ENCODE assay signal across 7 mouse cellular contexts in the genomic region with DNA sequence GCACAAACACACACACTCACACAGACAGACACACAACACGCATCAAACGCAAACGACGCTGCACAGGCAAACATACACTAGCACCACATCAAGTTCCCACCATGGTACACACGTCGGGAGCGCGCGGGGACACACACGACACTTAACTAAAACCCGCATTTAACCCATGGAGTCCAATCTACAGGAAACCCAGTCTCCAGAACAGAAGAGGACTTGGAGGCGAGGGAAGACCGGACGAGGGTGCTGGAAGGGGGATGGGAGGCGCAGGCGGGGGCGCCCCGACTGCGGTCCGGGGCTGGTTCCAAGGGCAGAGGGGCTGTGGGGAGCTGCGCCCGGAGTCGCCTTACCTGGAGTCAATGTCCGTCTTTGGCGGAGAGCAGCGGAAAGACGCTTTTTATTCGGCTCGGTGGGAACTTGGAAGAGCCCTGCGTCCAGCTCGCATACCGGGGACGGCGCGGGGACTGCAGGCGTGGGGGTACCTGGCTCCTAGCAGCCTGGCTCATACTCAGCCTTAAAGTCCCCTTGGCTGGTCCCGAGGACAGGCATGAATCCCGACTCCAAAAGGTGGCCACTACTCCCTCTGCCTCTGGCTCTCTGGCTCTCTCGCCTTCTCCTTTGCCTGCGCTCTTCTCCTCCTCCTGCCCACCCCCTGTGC. TPM values are rescaled to one million over a fixed set of nuclear protein-coding genes. Genes with fewer than 3 reads are reported as not detected.
DNase-seq lines count a peak whose midpoint lies in the region; ATAC-seq lines count a peak whose summit lies in the region.

No protein-coding gene starts in this region.

- no peaks in the 10 kb centered on the region for H3K9me3 ChIP-seq in embryonic facial prominence, embryonic 10.5 days
- no peaks in the 10 kb centered on the region for H3K9me3 ChIP-seq in hindbrain, embryonic 10.5 days
- H3K9me3 ChIP-seq in midbrain, embryonic 14.5 days (ENCODE audit: control insufficient read depth, low read length), result no peaks in the 10 kb centered on the region

- peak overlapping the region; percentile 75 for H3K4me2 ChIP-seq in midbrain, embryonic 14.5 days (ENCODE audit: low read length)

- H3K9ac ChIP-seq in midbrain, embryonic 14.5 days (replicated peaks; ENCODE audit: low read length), result peak overlapping the region; percentile 72

- peak; percentile 53 for ATAC-seq in midbrain, embryonic 14.5 days (ENCODE audit: low FRiP score, low TSS enrichment)
- ATAC-seq in megakaryocyte-erythroid progenitor cell, adult 5-6 weeks (replicated peaks; ENCODE audit: low FRiP score, low TSS enrichment, poor library complexity, severe bottlenecking), result no peak

- H3K4me3 ChIP-seq in embryonic facial prominence, embryonic 10.5 days, result peak overlapping the region; percentile 68
- peak overlapping the region; percentile 64 for H3K4me3 ChIP-seq in hindbrain, embryonic 10.5 days
- H3K4me3 ChIP-seq in midbrain, embryonic 14.5 days (replicated peaks; ENCODE audit: low read depth, low read length), result peak overlapping the region; percentile 60

- H3K36me3 ChIP-seq in embryonic facial prominence, embryonic 10.5 days (replicated peaks), result no peaks in the 10 kb centered on the region
- H3K36me3 ChIP-seq in hindbrain, embryonic 10.5 days, result no peaks in the 10 kb centered on the region
- H3K36me3 ChIP-seq in midbrain, embryonic 14.5 days (ENCODE audit: control insufficient read depth, insufficient read depth, low read length), result no peaks in the 10 kb centered on the region

- peaks cover 14% of the 10 kb centered on the region for H3K4me1 ChIP-seq in embryonic facial prominence, embryonic 10.5 days
- H3K4me1 ChIP-seq in hindbrain, embryonic 10.5 days (replicated peaks), result peaks cover 10% of the 10 kb centered on the region; the same call in 1 of the 2 replicates
- no peaks in the 10 kb centered on the region for H3K4me1 ChIP-seq in midbrain, embryonic 14.5 days (ENCODE audit: control insufficient read depth, insufficient read depth, low read length)

- DNase-seq in left cerebral cortex, postnatal 36 days (ENCODE audit: low spot score in 2 of 2), result peak; percentile 23 to 39
- no peak for DNase-seq in left cerebral cortex, adult 8-10 months (ENCODE audit: low spot score in 2 of 2)
- no peak for DNase-seq in embryonic facial prominence, embryonic 10.5 days (ENCODE audit: low spot score)
- no peak for DNase-seq in hindbrain, embryonic 10.5 days (ENCODE audit: low spot score)
- DNase-seq in midbrain, embryonic 14.5 days, result peak; percentile 73
- DNase-seq in cerebellum, adult 18-20 months, result no peak

- no peak overlapping the region for H3K27ac ChIP-seq in embryonic facial prominence, embryonic 10.5 days (replicated peaks)
- H3K27ac ChIP-seq in hindbrain, embryonic 10.5 days, result peak overlapping the region; percentile 54; the same call in 1 of the 2 replicates
- H3K27ac ChIP-seq in midbrain, embryonic 14.5 days (replicated peaks; ENCODE audit: low read depth, low read length), result peak overlapping the region; percentile 72

- WGBS in embryonic facial prominence, embryonic 10.5 days, result under 1% methylated on average over 40 of the region's 40 CpGs
- 1% methylated on average over 40 of the region's 40 CpGs for WGBS in hindbrain, embryonic 10.5 days
- 1% methylated on average over 39 of the region's 40 CpGs for WGBS in midbrain, embryonic 14.5 days

- intact Hi-C loops in left cerebral cortex, postnatal 36 days (cut with DNase I), result loop anchor here (5.0 to 10.0 kb wide), 6 partner anchors 429 to 1476 kb away; no protein-coding TSS in a partner anchor

- peaks cover 42% of the 10 kb centered on the region for H3K27me3 ChIP-seq in embryonic facial prominence, embryonic 10.5 days (replicated peaks; ENCODE audit: low read depth, poor library complexity, severe bottlenecking)
- peaks cover 40% of the 10 kb centered on the region for H3K27me3 ChIP-seq in hindbrain, embryonic 10.5 days (ENCODE audit: insufficient read depth, poor library complexity, severe bottlenecking)
- H3K27me3 ChIP-seq in midbrain, embryonic 14.5 days (ENCODE audit: control insufficient read depth, insufficient read depth, low read length), result peaks cover 3% of the 10 kb centered on the region; the same call in 1 of the 2 replicates

RNA-seq across cellular contexts. Expression of a gene that starts 0.4 kb away (rescaled TPM):
- 100 to 1,000 TPM; 263 to 293 TPM for total RNA-seq in left cerebral cortex, postnatal 36 days (2021)
- 100 to 1,000 TPM; 201 to 248 (median 216) TPM for total RNA-seq in left cerebral cortex, adult 8-10 months (2022)
- polyA plus RNA-seq in embryonic facial prominence, embryonic 10.5 days (2016; fragmentation: Nextera tagmentation; extraction: Ambion mirVana), result 1.3 and 2.7 TPM in 2 replicates
- 2.4 and 10.8 TPM in 2 replicates for polyA plus RNA-seq in hindbrain, embryonic 10.5 days (2016; fragmentation: Nextera tagmentation; extraction: Ambion mirVana)
- 41.5 and 43.4 TPM in 2 replicates for polyA plus RNA-seq in midbrain, embryonic 14.5 days (2014; fragmentation: Nextera tagmentation; extraction: Ambion mirVana)
- not detected in 2 replicates for total RNA-seq in megakaryocyte-erythroid progenitor cell, adult 5-6 weeks (2014; fragmentation: Nextera tagmentation)
- not detected in 2 replicates for total RNA-seq in megakaryocyte-erythroid progenitor cell, adult 5-6 weeks (2017)

Comparison
In these comparisons a context has a peak if more than half of its experiments do, and no peak if none do; other contexts are left out.
1. DNase-seq: peak in left cerebral cortex, postnatal 36 days (2 of 2) and midbrain, embryonic 14.5 days (single experiment); none in left cerebral cortex, adult 8-10 months (0 of 2), embryonic facial prominence, embryonic 10.5 days (single experiment), hindbrain, embryonic 10.5 days (single experiment) and cerebellum, adult 18-20 months (0 of 2).
2. RNA of a gene that starts 0.4 kb away (total RNA-seq): 263 to 293 TPM in left cerebral cortex, postnatal 36 days and 201 to 248 TPM in left cerebral cortex, adult 8-10 months; not detected in megakaryocyte-erythroid progenitor cell, adult 5-6 weeks; every median in the first group is over 100 times any median in the second.
3. Peak in every context shown above with its lines, with median percentiles within 50 percentile points of each other: H3K4me3 ChIP-seq.